Mouse (Mus musculus) liver, postnatal 0 days (tissue): Measurements from ENCODE around the gene Pla2g3. TPM values are rescaled to one million over a fixed set of nuclear protein-coding genes. Genes with fewer than 3 reads are reported as not detected.
A peak's percentile ranks its signal among the peaks of the same experiment; 100 is the strongest.

ENCODE experiments used
- ATAC-seq: fragments of 200-750 bp; cut with Nextera tagmentation; 2 replicates; pipeline ENCODE4 v1.8.0; 2017; ENCODE audit warnings: mild to moderate bottlenecking, moderate library complexity
- DNase-seq: peaks from one replicate; pipeline ENCODE4 v3.0.0-alpha.2; 2016
- H3K27ac ChIP-seq: fragments of 300-500 bp; sonication (generic); 2 replicates; pipeline ENCODE4 v1.5.1; 2014; ENCODE audit warnings: antibody characterized with exemption, moderate library complexity, mild to moderate bottlenecking, low read depth
- H3K27me3 ChIP-seq: fragments of 300-500 bp; sonication (generic); 2 replicates; pipeline ENCODE4 v1.6.1; 2014; ENCODE audit warnings: low read length, control low read depth, mixed read lengths; ENCODE audit not compliant: insufficient read depth
- H3K36me3 ChIP-seq: fragments of 300-500 bp; sonication (generic); replicated peaks from 2 replicates; pipeline ENCODE4 v1.6.1; 2014; ENCODE audit warnings: mild to moderate bottlenecking, control low read depth, low read length, moderate library complexity, mixed read lengths; ENCODE audit not compliant: insufficient read depth
- H3K4me1 ChIP-seq: fragments of 300-500 bp; sonication (generic); 2 replicates; pipeline ENCODE4 v1.6.1; 2014; ENCODE audit warnings: antibody characterized with exemption, mild to moderate bottlenecking, control low read depth; ENCODE audit not compliant: insufficient read depth
- H3K4me2 ChIP-seq: fragments of 300-500 bp; sonication (generic); 2 replicates; pipeline ENCODE4 v1.6.1; 2014; ENCODE audit warnings: low read depth, mild to moderate bottlenecking, low read length, moderate library complexity, mixed read lengths
- H3K4me3 ChIP-seq: fragments of 300-500 bp; sonication (generic); 2 replicates; pipeline ENCODE4 v1.5.1; 2014; ENCODE audit warnings: low read depth, low read length
- H3K9ac ChIP-seq: fragments of 300-500 bp; sonication (generic); replicated peaks from 2 replicates; pipeline ENCODE4 v1.6.1; 2014; ENCODE audit warnings: mild to moderate bottlenecking, moderate library complexity
- H3K9me3 ChIP-seq: fragments of 300-500 bp; sonication (generic); 2 replicates; pipeline ENCODE4 v1.6.1; 2016; ENCODE audit warnings: mild to moderate bottlenecking, control low read depth, low read length, mixed read lengths
- CTCF ChIP-seq: sonication (generic); IDR thresholded peaks from 2 replicates; pipeline ENCODE4 v1.5.1; 2016; ENCODE audit warnings: antibody characterized with exemption, low read depth
- EP300 ChIP-seq: IDR thresholded peaks from 2 replicates; pipeline ENCODE4 v1.6.1; 2016; ENCODE audit warnings: antibody characterized with exemption, low read depth, mild to moderate bottlenecking
- whole genome bisulfite sequencing: fragments of 180-500 bp; shearing (Covaris S2); extraction: QIAGEN DNeasy Blood & Tissue Kit; methylation state at CpG from one replicate; pipeline ENCODE4 v1.1.7; 2014; ENCODE audit not compliant: insufficient replicate concordance; 5-methylcytosine and 5-hydroxymethylcytosine counted together
- polyA plus RNA-seq: library from polyadenylated mRNA; unstranded; fragments of >200 nt; fragmentation: Nextera tagmentation; extraction: Ambion mirVana; gene quantifications from 2 replicates; pipeline ENCODE4 v1.2.1, GENCODE M21; 2015

Gene Pla2g3
- polyA plus RNA-seq, 1 experiment from 2014 or later = 0.07 TPM

DNA sequence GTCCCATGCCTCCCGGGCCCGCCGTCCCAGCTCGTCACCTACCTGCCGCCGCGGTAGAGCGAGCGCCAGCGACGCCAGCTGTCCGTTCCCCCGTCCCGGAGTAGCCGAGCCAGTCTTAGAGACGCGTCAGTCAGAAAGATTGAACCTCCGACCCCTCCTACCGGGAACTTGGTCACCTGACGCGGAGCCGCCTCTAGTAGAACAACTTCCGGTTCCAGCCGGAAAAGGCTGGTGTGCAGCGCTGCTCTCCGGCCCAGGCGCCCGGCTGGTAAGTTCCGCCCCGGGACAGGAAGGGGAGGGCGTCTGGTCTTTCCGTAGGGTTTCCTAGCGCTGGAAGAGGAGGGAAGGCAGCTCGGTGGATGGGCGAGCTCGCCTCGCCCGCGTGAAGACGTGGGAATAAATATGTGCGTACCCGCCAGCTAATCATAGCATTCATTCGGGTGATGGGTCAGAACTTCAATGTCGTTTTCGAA is 35.9 kb upstream of the Pla2g3 start, which contains the start of gene Rnf185:
Gene Rnf185 (minus strand): TSS at position 197 of the 473 bp plus-strand sequence.
- no peaks in the 10 kb centered on the region for H3K27me3 ChIP-seq
- peak within 1 kb of the TSS; percentile 86 for H3K4me3 ChIP-seq
- ATAC-seq = peak; percentile 99
- no peaks in the 10 kb centered on the region for H3K36me3 ChIP-seq
- peaks cover 24% of the 10 kb centered on the region for H3K4me1 ChIP-seq
- WGBS = under 1% methylated on average over 45 of the region's 45 CpGs
- H3K9me3 ChIP-seq = no peaks in the 10 kb centered on the region
- H3K27ac ChIP-seq = peak within 1 kb of the TSS; percentile 99
- DNase-seq = peak; percentile 94
- TF ChIP-seq EP300 (peak; percentile 68; the same call in 1 of the 2 replicates), CTCF (no peak)
- H3K9ac ChIP-seq = peak within 1 kb of the TSS; percentile 94
- peak within 1 kb of the TSS; percentile 99 for H3K4me2 ChIP-seq

DNA sequence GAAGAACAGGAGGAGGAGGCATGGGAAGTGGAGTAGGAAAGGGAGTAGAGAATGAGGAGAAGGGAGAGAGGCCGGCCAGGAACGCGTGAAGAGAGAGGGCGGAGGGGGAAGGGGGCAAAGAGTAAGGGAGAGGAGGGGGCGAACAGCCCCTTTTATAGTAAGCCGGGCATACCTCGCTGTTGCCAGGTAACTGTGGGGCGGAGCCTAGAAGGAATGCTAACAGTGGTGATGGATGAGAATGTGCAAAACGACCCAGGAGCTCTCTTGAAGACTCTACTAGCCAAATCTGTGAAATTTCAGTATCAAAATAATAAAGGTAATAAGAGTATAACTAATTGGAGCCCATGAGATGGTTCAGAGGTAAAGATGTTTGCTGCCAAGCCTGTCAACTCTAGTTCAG is 35.3 kb upstream of the Pla2g3 start:
- TF ChIP-seq CTCF = no peak
- no peak for TF ChIP-seq EP300
- ATAC-seq = peak; percentile 9; the same call in 1 of the 2 replicates
- WGBS = 2% methylated on average over 9 of the region's 9 CpGs
- Histone ChIP-seq H3K36me3 (no peaks in the 10 kb centered on the region), H3K4me2 (peak overlapping the region; percentile 99), H3K4me3 (peak overlapping the region; percentile 86), H3K27ac (peak overlapping the region; percentile 99), H3K9ac (peak overlapping the region; percentile 94), H3K4me1 (peaks cover 20% of the 10 kb centered on the region), H3K9me3 (no peaks in the 10 kb centered on the region), H3K27me3 (no peaks in the 10 kb centered on the region)
- DNase-seq = peak; percentile 29

DNA sequence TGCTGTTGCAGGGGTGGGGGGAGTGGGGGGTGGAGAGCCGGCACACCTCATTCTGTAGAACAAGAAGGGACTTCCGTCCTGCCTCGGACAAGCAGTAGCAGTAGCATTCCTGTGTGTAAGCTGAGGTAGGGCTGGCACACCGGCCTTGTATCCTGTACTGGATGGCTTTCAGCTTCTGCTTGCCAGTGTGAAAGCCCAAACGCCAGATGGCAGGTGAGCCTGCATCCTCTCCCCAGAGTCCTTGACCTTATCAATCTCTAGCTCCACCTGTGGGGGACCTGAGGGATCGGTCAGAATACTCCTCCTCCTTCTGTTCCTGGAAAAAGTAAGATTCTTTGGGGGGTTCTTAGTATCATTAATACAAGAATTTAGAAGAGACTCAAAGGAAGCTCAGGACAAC is 34.6 kb upstream of the Pla2g3 start:
- WGBS = 59% methylated on average over 6 of the region's 6 CpGs
- no peak overlapping the region for H3K9ac ChIP-seq
- no peak for DNase-seq

DNA sequence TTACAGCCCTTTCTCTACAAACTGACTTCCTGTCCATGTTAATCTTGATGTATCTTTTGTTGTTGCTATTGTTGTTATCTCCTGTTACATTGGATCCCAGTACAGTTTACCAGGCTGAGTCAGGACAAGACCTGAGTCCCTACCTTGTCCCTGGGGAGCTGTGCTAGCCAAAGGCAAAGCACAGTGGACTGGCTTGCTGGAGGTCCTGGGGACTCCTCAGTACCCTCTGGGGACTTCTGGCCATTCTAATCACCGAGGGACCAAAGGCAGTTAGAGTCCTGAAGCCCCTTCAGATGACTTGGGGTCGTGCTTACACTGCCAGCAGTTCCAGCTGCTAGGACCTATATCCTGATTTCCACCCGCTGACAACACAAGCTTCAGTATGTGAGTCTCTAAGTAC is 33.6 kb upstream of the Pla2g3 start:
- Histone ChIP-seq H3K9ac (no peak overlapping the region), H3K27ac (no peak overlapping the region), H3K4me3 (no peak overlapping the region), H3K36me3 (no peaks in the 10 kb centered on the region), H3K4me2 (no peak overlapping the region), H3K4me1 (peaks cover 23% of the 10 kb centered on the region), H3K9me3 (no peaks in the 10 kb centered on the region), H3K27me3 (no peaks in the 10 kb centered on the region)
- no peak for DNase-seq
- TF ChIP-seq CTCF = no peak
- TF ChIP-seq EP300 = no peak
- no peak for ATAC-seq
- 85% methylated on average over 3 of the region's 3 CpGs for WGBS

More for the DNA sequence above, 34.6 kb upstream of the Pla2g3 start:
- H3K27me3 ChIP-seq = no peaks in the 10 kb centered on the region
- TF ChIP-seq CTCF (peak; percentile 38), EP300 (no peak)
- peaks cover 23% of the 10 kb centered on the region for H3K4me1 ChIP-seq
- H3K9me3 ChIP-seq = no peaks in the 10 kb centered on the region
- H3K27ac ChIP-seq = no peak overlapping the region
- H3K4me3 ChIP-seq = no peak overlapping the region
- H3K4me2 ChIP-seq = peak overlapping the region; percentile 99
- H3K36me3 ChIP-seq = no peaks in the 10 kb centered on the region
- no peak for ATAC-seq

DNA sequence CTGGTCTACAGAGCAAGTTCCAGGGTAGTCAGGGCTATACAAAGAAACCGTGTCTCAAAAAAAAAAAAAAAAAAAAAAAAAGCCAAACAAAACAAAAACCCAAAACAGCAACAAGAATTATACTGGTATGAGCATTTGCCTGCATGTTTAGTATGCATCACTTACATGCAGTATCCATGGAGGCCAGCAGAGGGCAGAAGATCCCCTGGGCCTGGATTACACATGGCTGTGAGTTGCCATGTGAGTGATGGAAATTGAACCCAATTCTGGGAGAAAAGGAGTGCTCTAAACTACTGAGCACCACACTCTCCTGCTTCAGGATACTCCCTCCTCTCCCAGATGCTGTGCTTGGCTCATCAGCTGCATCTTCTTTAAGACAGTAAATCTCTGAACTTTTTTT is 31.7 kb upstream of the Pla2g3 start:
- ATAC-seq (no peak), DNase-seq (peak; percentile 80)
- no peak overlapping the region for H3K4me2 ChIP-seq

DNA sequence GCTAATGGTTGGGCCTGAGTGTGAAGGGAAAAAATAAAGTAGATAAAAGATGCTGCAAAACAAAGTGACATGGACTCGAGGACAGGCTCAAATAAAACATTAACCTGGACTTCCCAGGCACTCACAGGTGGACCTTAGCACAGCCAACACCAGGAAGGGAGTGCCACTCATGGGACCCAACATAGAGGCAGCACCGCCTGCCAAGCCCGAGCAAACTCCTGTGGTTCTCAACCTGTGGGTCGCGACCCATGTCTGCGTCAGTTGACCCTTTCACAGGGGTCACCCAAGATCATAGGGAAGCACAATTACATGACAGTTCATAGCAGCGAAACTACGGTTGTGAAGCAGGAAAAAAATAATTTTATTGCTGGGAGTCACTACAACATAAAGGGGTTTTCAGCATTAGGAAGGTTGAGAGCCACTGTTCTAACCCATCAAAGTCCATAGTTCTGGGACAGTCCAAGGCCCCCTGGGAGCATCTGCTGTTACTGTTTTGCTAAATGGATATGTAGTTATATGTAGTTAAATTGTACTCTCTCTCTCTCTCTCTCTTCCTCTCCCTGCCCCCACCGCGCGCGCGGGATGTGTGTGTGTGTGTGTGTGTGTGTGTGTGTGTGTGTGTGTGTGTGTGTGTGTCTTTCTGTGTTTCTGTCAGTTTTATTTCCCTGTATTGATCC is 29.5 kb upstream of the Pla2g3 start:
- Histone ChIP-seq H3K27ac (peak overlapping the region; percentile 81), H3K9ac (no peak overlapping the region), H3K4me1 (peaks cover 5% of the 10 kb centered on the region), H3K4me3 (no peak overlapping the region), H3K36me3 (no peaks in the 10 kb centered on the region), H3K9me3 (no peaks in the 10 kb centered on the region), H3K4me2 (no peak overlapping the region; the same call in 1 of the 2 replicates), H3K27me3 (no peaks in the 10 kb centered on the region)
- peak; percentile 93 for ATAC-seq
- TF ChIP-seq CTCF (no peak), EP300 (no peak)
- WGBS = 74% methylated on average over 13 of the region's 13 CpGs
- DNase-seq = peak; percentile 72

More for the DNA sequence above, 31.7 kb upstream of the Pla2g3 start:
- TF ChIP-seq EP300 = no peak
- TF ChIP-seq CTCF = peak; percentile 92
- Histone ChIP-seq H3K9me3 (no peaks in the 10 kb centered on the region), H3K27me3 (no peaks in the 10 kb centered on the region), H3K9ac (no peak overlapping the region), H3K4me3 (no peak overlapping the region), H3K4me1 (peaks cover 14% of the 10 kb centered on the region), H3K27ac (no peak overlapping the region), H3K36me3 (no peaks in the 10 kb centered on the region)
- WGBS = 22% methylated on average over 1 of the region's 1 CpGs
